Mouse (Mus musculus): ENCODE data around the gene Ripor3. TPM values are rescaled to one million over a fixed set of nuclear protein-coding genes. Genes with fewer than 3 reads are reported as not detected.
A peak's percentile ranks its signal among the peaks of the same experiment; 100 is the strongest.

Gene Ripor3
- total and polyA plus RNA-seq, 3 experiments, result 0.17 TPM; not detected in 2

GRCm38 (mm10) chr2:168002188-168002587, 8.2 kb downstream of the Ripor3 start:
- peaks cover 25% of the 10 kb centered on the region for H3K27me3 ChIP-seq (replicated peaks)
- no peak overlapping the region for H3K4me2 ChIP-seq (ENCODE audit: insufficient read depth, low read depth, poor library complexity, severe bottlenecking)
- in situ Hi-C loops (cut with MboI; ENCODE audit: low pct_ligation_motif_present, low pct_unique_long_range_greater_than_20kb, low sequenced_read_pairs) (no loop called here), dilution Hi-C loops (cut with MboI; ENCODE audit: extremely low pct_ligation_motif_present, extremely low pct_unique_long_range_greater_than_20kb, low sequenced_read_pairs) (no loop called here)
- no peak overlapping the region for H3K27ac ChIP-seq (ENCODE audit: insufficient read depth, low read depth)
- TF ChIP-seq NELFE (IDR thresholded peaks at IDR 0.05; ENCODE audit: low read depth, low read length), result no peak
- TF ChIP-seq ZNF384 (IDR thresholded peaks at IDR 0.05; ENCODE audit: low read depth, low read length), result no peak
- TF ChIP-seq UBTF (IDR thresholded peaks at IDR 0.05; ENCODE audit: low read depth, low read length), result no peak
- TF ChIP-seq TCF12 (IDR thresholded peaks at IDR 0.05; ENCODE audit: low read depth, low read length), result no peak
- TF ChIP-seq ETS1 (conservative IDR thresholded peaks at IDR 0.05; ENCODE audit: low read depth, low read length), result no peak
- TF ChIP-seq SIN3A (IDR thresholded peaks at IDR 0.05; ENCODE audit: low read length), result no peak
- no peak for TF ChIP-seq USF1 (IDR thresholded peaks at IDR 0.05; ENCODE audit: low read depth, low read length)
- TF ChIP-seq CTCF (conservative IDR thresholded peaks at IDR 0.05 in 1 of 2, IDR thresholded peaks at IDR 0.05 in 1 of 2; ENCODE audit: low read depth in 2 of 2, low read length in 2 of 2), result no peak
- no peak for TF ChIP-seq ZKSCAN1 (IDR thresholded peaks at IDR 0.05; ENCODE audit: borderline replicate concordance, low read depth, low read length)
- DNase-seq (ENCODE audit: extremely low read depth), result peak; percentile 51
- no peaks in the 10 kb centered on the region for H3K36me3 ChIP-seq (replicated peaks in 1 of 2; ENCODE audit: control insufficient read depth in 1 of 2, insufficient read depth in 1 of 2, low read length in 1 of 2)
- peaks cover 28 to 44% of the 10 kb centered on the region in 2 experiments for H3K4me1 ChIP-seq (ENCODE audit: control insufficient read depth in 1 of 2, insufficient read depth in 2 of 2)
- no peak overlapping the region for H3K4me3 ChIP-seq (replicated peaks in 1 of 3; ENCODE audit: low read depth in 2 of 3, low read length in 2 of 3, poor library complexity in 1 of 3)
- H3K79me2 ChIP-seq (replicated peaks; ENCODE audit: control insufficient read depth, extremely low read depth, insufficient read depth, poor library complexity, severe bottlenecking), result no peaks in the 10 kb centered on the region
- H3K9me3 ChIP-seq (replicated peaks; ENCODE audit: low read length), result peaks cover 21% of the 10 kb centered on the region
- H3K9ac ChIP-seq (ENCODE audit: insufficient read depth, low read depth), result no peak overlapping the region

GRCm38 (mm10) chr2:167999145-167999743, 11.2 kb downstream of the Ripor3 start:
- in situ Hi-C loops (cut with MboI; ENCODE audit: low pct_ligation_motif_present, low pct_unique_long_range_greater_than_20kb, low sequenced_read_pairs), result no loop called here
- H3K4me3 ChIP-seq (replicated peaks in 1 of 3; ENCODE audit: low read depth in 2 of 3, low read length in 2 of 3, poor library complexity in 1 of 3), result no peak overlapping the region
- no peak for DNase-seq (ENCODE audit: extremely low read depth)
- dilution Hi-C loops (cut with MboI; ENCODE audit: extremely low pct_ligation_motif_present, extremely low pct_unique_long_range_greater_than_20kb, low sequenced_read_pairs), result no loop called here
- no peak overlapping the region for H3K27ac ChIP-seq (ENCODE audit: insufficient read depth, low read depth)
- H3K4me1 ChIP-seq (ENCODE audit: control insufficient read depth in 1 of 2, insufficient read depth in 2 of 2), result peaks cover 27 to 46% of the 10 kb centered on the region in 2 experiments
- H3K79me2 ChIP-seq (replicated peaks; ENCODE audit: control insufficient read depth, extremely low read depth, insufficient read depth, poor library complexity, severe bottlenecking), result no peaks in the 10 kb centered on the region
- H3K4me2 ChIP-seq (ENCODE audit: insufficient read depth, low read depth, poor library complexity, severe bottlenecking), result no peak overlapping the region
- TF ChIP-seq SMC3 (IDR thresholded peaks at IDR 0.05; ENCODE audit: low read depth, low read length), result peak; percentile 15; the same call in 1 of the 2 replicates
- TF ChIP-seq POLR2A (IDR thresholded peaks at IDR 0.05; ENCODE audit: low read depth, low read length), result no peak
- no peak for TF ChIP-seq MAFK (IDR thresholded peaks at IDR 0.05; ENCODE audit: insufficient replicate concordance, low read length)
- no peak for TF ChIP-seq BHLHE40 (IDR thresholded peaks at IDR 0.05; ENCODE audit: low read depth, low read length)
- TF ChIP-seq RAD21 (IDR thresholded peaks at IDR 0.05; ENCODE audit: low read depth, low read length), result peak; percentile 41
- TF ChIP-seq CHD2 (IDR thresholded peaks at IDR 0.05; ENCODE audit: low read length), result no peak
- TF ChIP-seq ELF1 (IDR thresholded peaks at IDR 0.05; ENCODE audit: low read depth, low read length), result no peak
- TF ChIP-seq JUN (IDR thresholded peaks at IDR 0.05; ENCODE audit: insufficient read depth, low read depth, low read length), result no peak
- TF ChIP-seq E2F4 (IDR thresholded peaks at IDR 0.05; ENCODE audit: insufficient replicate concordance, low read depth, low read length), result no peak
- no peak for TF ChIP-seq USF2 (conservative IDR thresholded peaks at IDR 0.05; ENCODE audit: low read depth, low read length)
- TF ChIP-seq MAZ (IDR thresholded peaks at IDR 0.05; ENCODE audit: low read depth, low read length), result no peak
- TF ChIP-seq CTCF (conservative IDR thresholded peaks at IDR 0.05 in 1 of 2, IDR thresholded peaks at IDR 0.05 in 1 of 2; ENCODE audit: low read depth in 2 of 2, low read length in 2 of 2), result peak in 1 of 2 experiments; percentile 52; a peak in 2 of 4 replicates
- no peak for TF ChIP-seq EP300 (IDR thresholded peaks at IDR 0.05; ENCODE audit: low read length)
- TF ChIP-seq ZMIZ1 (IDR thresholded peaks at IDR 0.05; ENCODE audit: low read depth, low read length), result no peak
- no peak for TF ChIP-seq KAT2A (IDR thresholded peaks at IDR 0.05; ENCODE audit: insufficient replicate concordance, low read length)
- TF ChIP-seq SIN3A (IDR thresholded peaks at IDR 0.05; ENCODE audit: low read length), result no peak
- TF ChIP-seq USF1 (IDR thresholded peaks at IDR 0.05; ENCODE audit: low read depth, low read length), result no peak
- TF ChIP-seq NELFE (IDR thresholded peaks at IDR 0.05; ENCODE audit: low read depth, low read length), result no peak
- TF ChIP-seq ETS1 (conservative IDR thresholded peaks at IDR 0.05; ENCODE audit: low read depth, low read length), result no peak
- TF ChIP-seq MAX (IDR thresholded peaks at IDR 0.05; ENCODE audit: low read length), result no peak
- TF ChIP-seq RCOR1 (conservative IDR thresholded peaks at IDR 0.05; ENCODE audit: low read depth, low read length), result no peak
- no peak for TF ChIP-seq POLR2AphosphoS2 (IDR thresholded peaks at IDR 0.05; ENCODE audit: low read depth, low read length)
- TF ChIP-seq ZKSCAN1 (IDR thresholded peaks at IDR 0.05; ENCODE audit: borderline replicate concordance, low read depth, low read length), result no peak
- TF ChIP-seq HCFC1 (IDR thresholded peaks at IDR 0.05; ENCODE audit: low read depth, low read length), result no peak
- TF ChIP-seq MXI1 (IDR thresholded peaks at IDR 0.05; ENCODE audit: low read depth, low read length), result no peak
- TF ChIP-seq ZNF384 (IDR thresholded peaks at IDR 0.05; ENCODE audit: low read depth, low read length), result no peak
- H3K9ac ChIP-seq (ENCODE audit: insufficient read depth, low read depth), result no peak overlapping the region
- peaks cover 52% of the 10 kb centered on the region for H3K27me3 ChIP-seq (replicated peaks)
- H3K9me3 ChIP-seq (replicated peaks; ENCODE audit: low read length), result peaks cover 19% of the 10 kb centered on the region
- H3K36me3 ChIP-seq (replicated peaks in 1 of 2; ENCODE audit: control insufficient read depth in 1 of 2, insufficient read depth in 1 of 2, low read length in 1 of 2), result no peaks in the 10 kb centered on the region

All from CH12.LX (cell line).